Mouse (Mus musculus): ENCODE data around the gene 5430402E10Rik. TPM values are rescaled to one million over a fixed set of nuclear protein-coding genes. Genes with fewer than 3 reads are reported as not detected.
"Not testable (repeated sequence)": the region's sequence is repeated elsewhere in the genome, so short reads cannot be mapped to it uniquely, and the experiment has no call there.

5430402E10Rik gene
- not detected in 2 replicates for polyA plus RNA-seq (2015; fragmentation: Nextera tagmentation; extraction: Ambion mirVana)

DNA sequence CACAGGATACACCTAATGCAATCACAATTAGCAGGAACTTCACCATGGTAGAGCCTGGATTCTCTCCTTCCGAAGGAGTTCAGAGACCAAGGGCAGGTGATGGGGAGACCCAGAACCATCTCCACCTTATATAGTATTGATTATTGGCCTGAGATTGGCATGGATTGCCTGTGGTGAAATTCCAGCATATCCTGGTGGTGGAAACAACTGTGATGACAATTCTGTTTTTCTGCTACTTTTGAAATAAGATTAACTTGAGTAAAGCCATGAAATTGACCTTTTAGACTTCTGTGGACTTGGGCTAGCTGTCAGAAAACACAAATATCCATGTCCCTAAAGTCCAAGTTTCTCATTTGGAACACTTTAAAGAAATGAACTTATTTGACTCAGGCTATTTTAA is at the start of gene 5430402E10Rik:
5430402E10Rik (minus strand) TSS at position 101 of the 400 bp plus-strand sequence.
- not testable (repeated sequence) for H3K36me3 ChIP-seq; H3K27ac ChIP-seq; H3K9ac ChIP-seq; H3K9me3 ChIP-seq; H3K27me3 ChIP-seq; H3K4me3 ChIP-seq; H3K4me1 ChIP-seq; ATAC-seq (ENCODE audit: insufficient number of reproducible peaks, insufficient read depth, low FRiP score, low TSS enrichment, low read depth); H3K4me2 ChIP-seq
- 100% methylated on average over 1 of the region's 1 CpGs for WGBS

DNA sequence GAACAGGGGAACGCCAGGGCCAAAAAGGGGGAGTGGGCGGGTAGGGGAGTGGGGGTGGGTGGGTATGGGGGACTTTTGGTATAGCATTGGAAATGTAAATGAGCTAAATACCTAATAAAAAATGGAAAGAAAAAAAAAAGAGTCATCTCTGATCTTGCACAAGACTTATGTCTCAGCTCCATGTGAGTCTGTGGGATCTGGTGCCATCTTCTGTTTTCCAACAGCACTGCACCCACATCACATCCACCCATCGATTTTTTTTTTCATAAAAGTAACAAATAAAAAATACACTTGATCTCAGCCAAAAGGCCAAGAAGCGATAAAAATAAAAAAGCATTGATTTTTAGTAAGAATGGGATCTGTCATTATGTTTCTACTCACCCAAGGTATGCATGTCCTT is 44.8 kb downstream of the 5430402E10Rik start:
- not testable (repeated sequence) for H3K27me3 ChIP-seq; H3K4me3 ChIP-seq; ATAC-seq (ENCODE audit: insufficient number of reproducible peaks, insufficient read depth, low FRiP score, low TSS enrichment, low read depth); H3K9ac ChIP-seq; H3K4me2 ChIP-seq; H3K36me3 ChIP-seq; H3K4me1 ChIP-seq; H3K27ac ChIP-seq; H3K9me3 ChIP-seq
- 36% methylated on average over 2 of the region's 4 CpGs for WGBS

Other genes starting within 250 kb of the 5430402E10Rik start
- gene Prkx, start 128.8 kb downstream of the 5430402E10Rik start, polyA plus RNA-seq (2015; fragmentation: Nextera tagmentation; extraction: Ambion mirVana) = 15.0 and 15.5 TPM in 2 replicates
- gene Pbsn, start 71.4 kb downstream of the 5430402E10Rik start, polyA plus RNA-seq (2015; fragmentation: Nextera tagmentation; extraction: Ambion mirVana) = not detected in 2 replicates
- not detected in 2 replicates for gene Gm14744, start 60.3 kb downstream of the 5430402E10Rik start, polyA plus RNA-seq (2015; fragmentation: Nextera tagmentation; extraction: Ambion mirVana)
- not detected in 2 replicates for gene Obp1a, start 166.3 kb upstream of the 5430402E10Rik start, polyA plus RNA-seq (2015; fragmentation: Nextera tagmentation; extraction: Ambion mirVana)
- not detected in 2 replicates for gene Gm5938, start 200.4 kb upstream of the 5430402E10Rik start, polyA plus RNA-seq (2015; fragmentation: Nextera tagmentation; extraction: Ambion mirVana)

Data from embryonic facial prominence, embryonic 13.5 days (tissue).